Mouse (Mus musculus) embryonic fibroblast, embryonic 13.5 days (primary cell): ENCODE results near the gene Ffar2.

Source experiments
- CTCF ChIP-seq: IDR thresholded peaks from 2 replicates; pipeline ENCODE4 v1.5.1; 2011; ENCODE audit warnings: mild to moderate bottlenecking, control low read depth, low read length, moderate library complexity, borderline replicate concordance; ENCODE audit not compliant: insufficient read depth
- POLR2A ChIP-seq: IDR thresholded peaks from 2 replicates; pipeline ENCODE4 v1.6.1; 2011; ENCODE audit warnings: low read depth, mild to moderate bottlenecking, control low read depth, low read length, moderate library complexity

DNA sequence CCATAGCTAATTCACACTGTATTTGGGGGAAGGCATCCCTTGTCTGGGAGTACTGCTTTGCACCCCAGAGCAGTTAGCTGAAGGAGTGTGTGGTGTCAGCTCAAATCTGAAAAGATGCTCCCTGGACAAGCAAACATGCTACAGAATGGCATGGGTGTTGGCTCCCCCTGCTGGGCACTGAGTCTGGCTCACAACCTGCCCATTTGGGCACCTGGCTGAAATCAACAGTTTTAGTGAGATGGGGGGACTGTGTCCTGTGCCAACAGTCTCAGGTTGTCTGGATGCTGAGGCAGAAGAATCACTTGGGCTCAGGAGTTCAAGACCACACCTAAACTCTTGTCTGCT is 35.7 kb upstream of the Ffar2 start:
- TF ChIP-seq CTCF (peak; percentile 77), POLR2A (no peak)
